Mouse (Mus musculus) ovary, postnatal 10 days (tissue): ENCODE measurements around the gene Skil.
A peak's percentile ranks its signal among the peaks of the same experiment; 100 is the strongest.

ENCODE experiments used
- DNase-seq: peaks from one replicate; pipeline ENCODE4 v3.0.0; 2022; ENCODE audit warnings: low spot score

Gene Skil

GRCm38 (mm10) chr3:31083507-31084245 is 11.2 kb upstream of the Skil start:
- DNase-seq, result no peak

- no peak for DNase-seq
These were observed 9.9 kb upstream of the Skil start for GRCm38 (mm10) chr3:31085000-31085399.

DNA sequence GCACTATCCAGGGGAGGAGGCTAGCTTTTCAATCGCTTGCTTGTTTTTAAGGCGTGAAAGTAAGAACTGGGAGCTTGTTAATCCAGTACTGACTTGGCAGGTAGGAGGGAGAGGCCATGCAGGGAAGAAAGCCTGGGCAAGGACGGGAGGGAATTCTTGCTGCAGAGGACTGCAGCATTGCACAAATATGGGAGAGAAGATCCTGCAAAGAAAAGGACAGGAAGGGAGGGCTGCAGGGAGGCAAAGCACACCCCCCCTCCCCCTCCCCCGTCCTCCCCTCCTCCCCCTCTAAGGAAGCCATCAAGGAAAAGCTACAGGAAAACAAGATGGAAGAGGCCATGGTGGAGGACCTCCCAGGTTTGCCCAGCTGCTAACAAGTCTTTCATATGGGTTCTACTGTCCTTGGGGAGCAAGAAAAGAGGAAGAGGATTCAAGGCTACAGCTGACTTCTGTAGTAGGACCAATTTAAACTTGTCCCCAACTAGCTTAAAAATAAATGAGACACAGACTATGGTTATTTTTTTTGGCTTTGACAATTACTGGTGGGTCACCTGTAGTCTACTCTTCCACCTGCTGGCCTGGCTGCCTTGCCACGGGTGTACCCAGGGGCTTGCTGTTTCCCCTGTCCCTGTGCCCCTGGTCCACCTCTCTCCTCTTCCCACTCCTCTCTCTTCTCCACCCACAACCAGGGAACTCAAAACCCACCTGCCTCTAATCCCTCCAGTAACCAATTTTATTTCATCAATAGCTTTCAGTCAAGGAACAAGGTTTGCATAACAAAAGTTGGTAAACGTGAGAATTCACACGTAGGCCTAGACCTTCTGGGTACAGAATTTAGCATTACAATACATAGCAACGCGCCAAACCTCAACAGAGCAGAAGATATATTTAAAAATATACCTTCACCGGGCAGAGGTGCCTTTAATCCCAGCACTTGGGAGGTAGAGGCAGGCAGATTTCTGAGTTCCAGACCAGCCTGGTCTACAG is 5.8 kb upstream of the Skil start:
- no peak for DNase-seq

DNA sequence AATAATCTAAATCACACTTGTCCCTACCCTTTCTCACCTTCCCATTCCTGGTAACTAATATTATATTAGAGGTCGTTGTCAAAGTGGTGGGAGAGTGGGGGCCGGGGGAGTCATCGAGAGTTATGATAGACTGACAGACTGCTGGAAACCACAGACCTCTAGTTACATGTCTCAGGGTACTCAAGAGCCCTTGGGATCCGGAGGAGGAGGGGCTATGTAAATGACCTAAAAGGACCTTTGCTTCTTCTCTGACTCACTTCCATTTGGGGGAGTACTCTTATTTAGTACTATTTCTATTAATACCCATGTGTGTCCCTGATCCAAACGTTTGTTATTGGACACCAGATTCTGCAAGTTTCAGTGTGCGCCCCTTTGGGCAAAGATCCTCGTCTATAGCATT is 4.9 kb upstream of the Skil start:
- DNase-seq, result no peak

DNA sequence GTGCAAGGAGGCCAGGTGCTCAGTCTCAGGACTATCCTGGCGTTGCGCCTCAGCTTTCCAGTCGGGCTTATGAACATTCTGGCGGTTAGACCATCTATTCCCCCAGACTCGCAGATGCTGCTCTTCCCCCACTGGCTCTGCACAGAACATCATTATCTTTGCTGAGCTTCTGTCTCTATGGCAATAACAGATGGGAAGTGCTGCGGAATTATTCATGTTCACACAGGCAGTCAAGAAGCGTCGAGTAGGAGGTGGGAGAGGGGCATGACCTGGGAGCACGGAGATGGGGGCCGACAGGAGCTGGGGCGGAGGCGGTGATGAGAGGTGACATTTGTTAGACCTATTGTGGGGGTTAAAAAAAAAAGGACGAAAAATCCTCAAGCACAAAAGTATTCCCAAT is 1.7 kb upstream of the Skil start:
- no peak for DNase-seq

DNA sequence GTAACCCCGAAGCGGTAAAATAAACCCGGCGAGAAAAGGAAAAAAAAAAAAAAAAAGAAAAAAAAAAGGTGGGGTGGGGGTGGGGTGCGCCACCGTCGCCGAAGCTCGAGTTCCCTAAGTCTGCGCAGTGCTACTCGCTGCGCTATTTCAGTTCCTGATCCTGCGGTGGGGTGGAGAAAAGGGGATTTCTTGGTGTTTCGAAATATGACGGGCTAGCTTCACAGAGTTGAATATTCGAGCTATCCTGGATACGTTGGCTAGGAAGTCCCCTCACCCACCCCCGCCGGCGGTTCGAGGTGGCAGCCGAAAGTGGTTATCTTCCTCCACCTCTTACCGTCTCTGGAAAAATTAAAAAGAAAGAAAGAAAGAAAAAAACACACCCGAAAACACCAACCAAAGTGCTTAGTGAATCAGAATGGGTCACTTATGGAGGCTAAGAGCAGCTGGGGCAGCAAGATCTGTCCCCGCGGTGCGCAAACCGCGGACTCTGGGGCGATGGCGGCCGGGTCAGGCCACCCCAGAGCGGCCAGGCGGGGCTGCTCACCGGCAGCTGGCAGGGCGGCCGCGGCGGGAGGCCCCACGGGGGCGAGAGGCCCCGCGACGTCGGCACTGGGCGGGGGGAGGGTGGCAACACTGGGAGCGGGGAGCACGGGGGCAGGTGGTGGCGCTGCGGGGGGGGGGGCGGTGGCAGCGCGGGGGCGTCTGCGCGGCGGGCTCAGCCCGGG is 1.1 kb upstream of the Skil start:
- DNase-seq, result peak; percentile 45

GRCm38 (mm10) chr3:31095179-31095490 is 277 bp downstream of the Skil start:
- DNase-seq, result no peak

DNA sequence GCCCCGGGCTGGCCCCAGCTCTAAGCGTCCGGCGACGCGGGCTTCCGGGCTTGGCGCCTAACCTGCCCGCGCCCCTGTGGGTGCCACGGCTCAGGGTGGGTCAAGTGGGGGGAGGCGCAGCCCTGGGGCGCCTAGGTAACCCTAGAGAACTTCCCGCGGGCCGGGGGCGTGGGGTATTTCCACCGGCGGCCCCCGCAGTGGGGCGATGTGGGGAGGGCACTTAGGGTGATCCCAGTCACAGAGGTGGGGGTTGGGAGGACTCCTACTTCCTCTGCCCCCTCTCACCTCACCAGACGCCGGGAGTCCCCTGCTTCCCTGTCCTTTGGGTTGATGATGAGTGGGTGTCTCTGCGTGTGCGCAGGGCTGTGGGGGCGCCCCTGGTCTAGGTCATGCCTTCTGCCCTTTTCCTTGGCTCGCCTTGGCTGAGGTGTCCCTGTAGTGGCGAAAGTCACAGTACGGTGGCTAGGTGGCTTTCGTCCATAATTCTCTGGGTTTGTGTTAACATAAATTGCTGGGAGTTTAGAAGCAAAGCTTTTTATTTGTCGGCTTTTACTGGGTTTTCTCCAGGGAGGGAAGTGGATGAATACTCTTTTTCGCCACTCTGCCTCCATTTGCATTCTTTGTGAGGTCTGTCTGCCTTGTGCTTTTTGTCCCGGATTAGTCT is 765 bp downstream of the Skil start:
- DNase-seq, result no peak

- DNase-seq, result no peak
These were observed 1.6 kb downstream of the Skil start for GRCm38 (mm10) chr3:31096155-31097101.

DNA sequence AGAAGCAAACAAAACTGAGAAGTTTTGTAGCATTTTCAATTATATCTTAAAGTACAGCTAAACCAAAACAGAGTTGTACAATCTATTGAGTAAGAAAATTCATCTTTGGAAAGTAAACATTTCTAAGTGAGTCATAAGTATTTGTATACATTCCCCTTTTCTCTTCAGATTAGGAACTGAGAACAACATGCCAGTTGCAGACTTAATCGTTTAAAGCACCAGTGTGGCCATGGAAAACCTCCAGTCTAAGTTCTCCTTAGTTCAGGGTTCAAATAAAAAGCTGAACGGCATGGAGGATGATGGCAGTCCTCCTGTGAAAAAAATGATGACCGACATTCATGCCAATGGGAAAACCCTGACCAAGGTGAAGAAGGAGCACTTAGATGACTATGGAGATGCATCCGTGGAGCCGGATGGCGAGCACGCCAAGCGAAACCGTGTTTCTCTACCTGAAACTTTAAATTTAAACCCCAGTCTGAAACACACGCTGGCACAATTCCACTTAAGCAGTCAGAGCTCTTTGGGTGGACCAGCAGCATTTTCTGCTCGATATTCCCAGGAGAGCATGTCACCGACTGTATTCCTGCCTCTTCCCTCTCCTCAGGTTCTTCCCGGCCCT is 2.4 kb downstream of the Skil start:
- no peak for DNase-seq

DNA sequence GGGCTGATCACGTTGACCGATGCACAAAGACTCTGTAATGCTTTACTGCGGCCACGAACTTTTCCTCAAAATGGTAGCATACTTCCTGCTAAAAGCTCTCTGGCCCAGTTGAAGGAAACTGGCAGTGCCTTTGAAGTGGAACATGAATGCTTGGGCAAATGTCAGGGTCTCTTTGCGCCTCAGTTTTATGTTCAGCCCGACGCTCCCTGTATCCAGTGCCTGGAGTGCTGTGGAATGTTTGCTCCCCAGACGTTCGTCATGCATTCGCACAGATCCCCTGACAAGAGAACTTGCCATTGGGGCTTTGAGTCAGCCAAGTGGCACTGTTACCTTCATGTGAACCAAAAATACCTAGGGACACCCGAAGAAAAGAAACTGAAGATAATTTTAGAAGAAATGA is 3.1 kb downstream of the Skil start:
- no peak for DNase-seq

DNA sequence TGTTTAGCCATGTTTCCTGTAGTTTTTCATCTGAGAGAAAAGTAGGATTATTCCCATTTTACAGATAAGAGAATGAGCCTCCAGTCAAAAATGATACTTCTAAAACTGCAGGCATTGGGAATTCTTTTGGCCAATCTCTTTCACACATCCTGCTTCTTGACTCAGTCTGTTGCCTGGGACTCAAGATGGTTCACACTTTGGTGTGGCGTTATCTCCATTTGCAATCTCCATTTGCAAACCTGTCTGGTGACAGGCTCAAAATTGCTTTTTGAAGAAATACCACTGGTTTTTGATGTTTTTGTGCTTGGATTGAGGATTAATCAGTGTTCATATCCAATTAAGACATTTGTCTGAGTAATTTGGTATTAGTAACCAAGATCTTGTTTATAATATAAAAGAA is 3.7 kb downstream of the Skil start:
- no peak for DNase-seq

- no peak for DNase-seq
These were observed 5.2 kb downstream of the Skil start for GRCm38 (mm10) chr3:31100026-31100425.

- DNase-seq, result no peak
These were observed 5.9 kb downstream of the Skil start for GRCm38 (mm10) chr3:31100802-31101201.

- DNase-seq, result no peak
These were observed 10.1 kb downstream of the Skil start for GRCm38 (mm10) chr3:31104936-31105335.

GRCm38 (mm10) chr3:31106597-31106996 is 11.7 kb downstream of the Skil start:
- no peak for DNase-seq

- no peak for DNase-seq
These were observed 12.8 kb downstream of the Skil start for GRCm38 (mm10) chr3:31107674-31108073.

GRCm38 (mm10) chr3:31109108-31109507 is 14.2 kb downstream of the Skil start:
- DNase-seq, result no peak

DNA sequence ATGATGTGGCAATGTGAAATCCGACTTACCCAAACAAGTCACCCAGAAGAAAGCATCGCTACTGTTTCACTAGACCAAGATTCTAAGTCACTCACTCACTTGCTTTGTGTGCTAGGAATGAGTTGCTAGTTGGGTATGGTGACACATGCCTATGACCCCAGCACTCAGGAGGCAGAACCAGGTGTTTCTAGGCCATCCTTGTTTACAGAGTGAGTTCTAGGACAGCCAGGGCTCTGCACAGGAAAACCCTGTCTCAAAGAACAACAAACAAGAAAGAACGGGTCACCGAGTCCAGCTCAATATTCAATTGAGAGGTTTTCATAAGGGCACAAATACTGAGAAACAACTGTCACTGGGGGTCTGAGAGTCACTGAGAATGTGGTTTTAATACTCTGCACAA is 28.2 kb downstream of the Skil start:
- no peak for DNase-seq

DNA sequence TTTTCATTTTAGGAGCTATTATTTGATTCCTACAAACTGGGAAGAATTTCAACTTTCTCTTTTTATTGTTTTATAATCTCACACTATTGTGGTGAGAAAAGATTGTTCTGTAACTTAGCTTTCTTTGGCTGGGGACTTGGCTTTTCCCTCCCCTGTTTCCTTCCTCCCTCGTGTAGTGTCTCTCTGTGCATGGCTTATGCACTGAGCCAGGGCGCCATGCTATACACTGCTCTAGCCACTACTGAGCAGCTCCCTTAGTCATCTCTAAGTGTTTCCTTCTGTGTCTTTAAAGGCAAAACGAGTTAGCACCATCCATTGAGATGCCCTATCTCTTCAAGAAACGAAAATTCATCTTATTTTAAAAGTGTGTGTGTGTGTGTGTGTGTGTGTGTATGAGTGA is 31.4 kb downstream of the Skil start:
- no peak for DNase-seq

- DNase-seq, result no peak
These were observed 32.0 kb downstream of the Skil start for GRCm38 (mm10) chr3:31126848-31127247.
